Mouse (Mus musculus) Patski (cell line): ENCODE measurements around the gene Gpbp1l1. TPM values are rescaled to one million over a fixed set of nuclear protein-coding genes. Genes with fewer than 3 reads are reported as not detected.
A peak's percentile ranks its signal among the peaks of the same experiment; 100 is the strongest.

Experiments used
- ATAC-seq: fragments of 100-300 bp; one replicate; pipeline ENCODE4 v1.8.0; 2021
- CTCF ChIA-PET: fragments of 350-600 bp; sonication (Branson Sonifier 250); formaldehyde crosslinking; loops from one replicate; lab custom pipeline; 2022; ENCODE audit warnings: inconsistent platforms; lab: Charles Lee
- POLR2A ChIA-PET: fragments of 350-600 bp; sonication (Branson Sonifier 250); formaldehyde crosslinking; loops from one replicate; lab custom pipeline; 2022; ENCODE audit warnings: antibody characterized with exemption, inconsistent platforms; lab: Charles Lee
- DNase-seq: peaks from one replicate; pipeline ENCODE4 v3.0.0-alpha.2; 2011; ENCODE audit warnings: low read depth, low spot score
- H3K27me3 ChIP-seq: fragments of 371-371 bp; one replicate; pipeline ENCODE4 v1.5.1; 2021
- CTCF ChIP-seq: fragments of 100-300 bp; IDR thresholded peaks from one replicate; pipeline ENCODE4 v1.5.1; 2021
- in situ Hi-C: fragments of 300-500 bp; cut with MboI; formaldehyde crosslinking; loops from 3 replicates; pipeline ENCODE4 v1.11.1; 2018; ENCODE audit warnings: low pct_unique_long_range_greater_than_20kb, mixed read lengths
- polyA plus RNA-seq: library from polyadenylated mRNA; unstranded; gene quantifications from one replicate; pipeline ENCODE4 v1.2.3, GENCODE M21; 2021

Gene Gpbp1l1
- polyA plus RNA-seq, 1 experiment from 2014 or later: 43.9 TPM

DNA sequence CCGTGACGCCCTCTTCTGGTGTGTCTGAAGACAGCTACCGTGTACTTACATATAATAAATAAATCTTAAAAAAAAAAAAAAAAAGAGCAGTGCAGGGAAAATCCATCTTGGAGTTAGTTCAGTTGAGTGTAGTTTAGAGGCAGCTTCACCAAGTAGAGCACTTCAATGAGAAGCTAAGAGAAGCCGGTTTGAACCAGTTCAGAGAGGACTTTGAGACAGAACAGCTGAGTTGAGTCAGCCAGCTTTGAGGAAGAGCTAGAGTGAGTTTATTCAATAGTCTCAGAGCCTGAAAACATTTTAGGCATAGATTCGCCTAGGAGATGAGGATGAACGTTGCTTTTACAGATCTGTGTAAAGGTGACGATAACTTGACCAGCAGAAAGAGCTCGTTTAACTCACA is 38.3 kb downstream of the Gpbp1l1 start:
- ChIA-PET CTCF (interaction anchor here (1.8 kb wide), 1 partner anchor 253 kb away, joined by 6 read pairs; no protein-coding TSS in a partner anchor), POLR2A (no interaction called here)
- ATAC-seq (no peak), DNase-seq (no peak)
- in situ Hi-C loops: no loop called here
- TF ChIP-seq CTCF: no peak
- H3K27me3 ChIP-seq: no peaks in the 10 kb centered on the region

DNA sequence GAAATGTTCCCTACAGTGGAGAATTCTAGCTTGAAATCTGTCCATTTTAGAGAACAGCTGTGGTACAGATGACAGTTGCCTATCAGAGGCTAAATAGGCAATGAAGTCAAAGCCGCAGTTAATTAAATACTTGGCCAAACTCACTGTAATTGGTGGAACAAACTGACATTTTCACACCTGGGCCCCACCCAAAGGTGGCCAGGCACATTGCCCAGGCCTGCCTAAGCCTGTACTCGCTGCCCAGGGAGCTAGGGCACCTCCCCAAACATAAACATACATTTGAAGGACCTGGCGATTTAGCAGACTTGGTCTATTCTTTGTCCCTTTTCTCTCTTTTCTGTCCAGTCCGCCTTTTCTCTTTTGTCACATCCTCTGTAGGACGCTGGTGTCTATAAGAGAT is 38.9 kb downstream of the Gpbp1l1 start, which contains the start of gene Ccdc17:
Gene Ccdc17 (plus strand): TSS at position 276 of the 400 bp plus-strand sequence.
- no peak for ATAC-seq
- POLR2A ChIA-PET: no interaction called here
- TF ChIP-seq CTCF: no peak

GRCm38 (mm10) chr4:116596978-116597881 is 39.8 kb downstream of the Gpbp1l1 start:
- in situ Hi-C loops: no loop called here
- ChIA-PET CTCF (no interaction called here), POLR2A (interaction anchor here (0.6 kb wide), 1 partner anchor 47 kb away, joined by 4 read pairs; no protein-coding TSS in a partner anchor)
- no peak for TF ChIP-seq CTCF
- no peaks in the 10 kb centered on the region for H3K27me3 ChIP-seq
- DNase-seq (peak; percentile 64), ATAC-seq (peak; percentile 89)

More for the DNA sequence above, 38.9 kb downstream of the Gpbp1l1 start, which contains the start of gene Ccdc17:
- no peak for DNase-seq
- CTCF ChIA-PET: interaction anchor here (1.8 kb wide), 1 partner anchor 253 kb away, joined by 6 read pairs; no protein-coding TSS in a partner anchor
- H3K27me3 ChIP-seq: no peaks in the 10 kb centered on the region
- in situ Hi-C loops: no loop called here

DNA sequence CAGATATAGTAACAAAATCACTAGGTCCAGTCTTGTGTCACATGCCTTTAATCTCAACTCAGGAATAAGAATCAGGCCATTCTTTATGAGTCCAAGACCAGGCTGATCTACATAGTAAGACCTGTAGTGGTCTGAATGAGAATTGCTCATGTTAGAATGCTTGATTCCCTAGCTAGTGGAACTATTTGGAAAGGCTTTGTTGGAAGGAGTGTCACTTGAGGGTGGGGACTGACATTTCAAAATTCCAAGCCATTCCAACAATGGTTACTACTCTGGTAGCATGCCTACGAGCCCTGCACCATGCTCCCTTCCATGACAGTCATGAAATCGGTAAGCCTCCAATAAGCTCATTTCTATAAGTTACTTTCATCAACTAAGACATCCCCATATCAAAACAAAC is 55.2 kb downstream of the Gpbp1l1 start:
- H3K27me3 ChIP-seq: no peaks in the 10 kb centered on the region
- ATAC-seq (no peak), DNase-seq (no peak)
- no peak for TF ChIP-seq CTCF
- ChIA-PET POLR2A (interaction anchor here (0.6 kb wide), 1 partner anchor 32 kb away, joined by 4 read pairs; no protein-coding TSS in a partner anchor), CTCF (interaction anchor here (1.9 kb wide), 1 partner anchor 9 kb away, joined by 4 read pairs; no protein-coding TSS in a partner anchor)
- in situ Hi-C loops: no loop called here

DNA sequence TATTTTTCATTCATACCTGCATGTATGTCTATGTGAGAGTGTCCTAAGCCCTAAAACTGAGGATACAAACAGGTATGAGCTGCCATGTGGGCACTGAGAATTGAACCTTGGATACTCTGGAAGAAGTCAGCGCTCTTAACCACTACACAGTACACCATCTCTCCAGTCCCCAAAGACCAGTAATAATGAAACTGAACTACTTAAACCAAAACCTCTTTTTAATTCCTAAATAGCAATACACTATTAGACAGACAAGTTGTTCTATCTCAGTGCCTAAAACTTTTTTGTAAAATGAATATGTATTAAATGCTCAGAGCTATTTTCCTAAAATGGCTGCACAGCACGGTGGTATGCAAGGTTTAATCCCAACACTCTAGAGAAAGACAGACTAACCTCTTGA is 57.8 kb downstream of the Gpbp1l1 start:
- POLR2A ChIA-PET: no interaction called here
- H3K27me3 ChIP-seq: no peaks in the 10 kb centered on the region
- no peak for DNase-seq
- CTCF ChIA-PET: no interaction called here
- TF ChIP-seq CTCF: no peak
- no peak for ATAC-seq
- in situ Hi-C loops: no loop called here

- in situ Hi-C loops: loop anchor here (5.0 kb wide), 1 partner anchor 162 kb away; no protein-coding TSS in a partner anchor
- ChIA-PET POLR2A (no interaction called here), CTCF (interaction anchor here (1.2 kb wide), 1 partner anchor 17 kb away, joined by 3 read pairs; no protein-coding TSS in a partner anchor)
- TF ChIP-seq CTCF: no peak
- no peak for ATAC-seq
- no peak for DNase-seq
- H3K27me3 ChIP-seq: no peaks in the 10 kb centered on the region
These were observed 67.4 kb downstream of the Gpbp1l1 start for GRCm38 (mm10) chr4:116624831-116625230.

- TF ChIP-seq CTCF: peak; percentile 32
- in situ Hi-C loops: loop anchor here (5.0 kb wide), 1 partner anchor 160 kb away; no protein-coding TSS in a partner anchor
- ATAC-seq: peak; percentile 20
- no peaks in the 10 kb centered on the region for H3K27me3 ChIP-seq
- CTCF ChIA-PET: no interaction called here
- POLR2A ChIA-PET: interaction anchor here (0.6 to 1.2 kb wide), 3 partner anchors 16 to 124 kb away, joined by 3 read pairs; no protein-coding TSS in a partner anchor
- peak; percentile 41 for DNase-seq
These were observed 69.3 kb downstream of the Gpbp1l1 start for GRCm38 (mm10) chr4:116626658-116627358.

- peak; percentile 68 for DNase-seq
- TF ChIP-seq CTCF: no peak
- ATAC-seq: peak; percentile 70
- in situ Hi-C loops: loop anchor here (5.0 kb wide), 1 partner anchor 160 kb away; no protein-coding TSS in a partner anchor
- no peaks in the 10 kb centered on the region for H3K27me3 ChIP-seq
- CTCF ChIA-PET: no interaction called here
- POLR2A ChIA-PET: interaction anchor here (0.6 to 1.2 kb wide), 2 partner anchors 16 to 124 kb away, joined by 3 read pairs; no protein-coding TSS in a partner anchor
These were observed 69.9 kb downstream of the Gpbp1l1 start for GRCm38 (mm10) chr4:116627359-116627716.

DNA sequence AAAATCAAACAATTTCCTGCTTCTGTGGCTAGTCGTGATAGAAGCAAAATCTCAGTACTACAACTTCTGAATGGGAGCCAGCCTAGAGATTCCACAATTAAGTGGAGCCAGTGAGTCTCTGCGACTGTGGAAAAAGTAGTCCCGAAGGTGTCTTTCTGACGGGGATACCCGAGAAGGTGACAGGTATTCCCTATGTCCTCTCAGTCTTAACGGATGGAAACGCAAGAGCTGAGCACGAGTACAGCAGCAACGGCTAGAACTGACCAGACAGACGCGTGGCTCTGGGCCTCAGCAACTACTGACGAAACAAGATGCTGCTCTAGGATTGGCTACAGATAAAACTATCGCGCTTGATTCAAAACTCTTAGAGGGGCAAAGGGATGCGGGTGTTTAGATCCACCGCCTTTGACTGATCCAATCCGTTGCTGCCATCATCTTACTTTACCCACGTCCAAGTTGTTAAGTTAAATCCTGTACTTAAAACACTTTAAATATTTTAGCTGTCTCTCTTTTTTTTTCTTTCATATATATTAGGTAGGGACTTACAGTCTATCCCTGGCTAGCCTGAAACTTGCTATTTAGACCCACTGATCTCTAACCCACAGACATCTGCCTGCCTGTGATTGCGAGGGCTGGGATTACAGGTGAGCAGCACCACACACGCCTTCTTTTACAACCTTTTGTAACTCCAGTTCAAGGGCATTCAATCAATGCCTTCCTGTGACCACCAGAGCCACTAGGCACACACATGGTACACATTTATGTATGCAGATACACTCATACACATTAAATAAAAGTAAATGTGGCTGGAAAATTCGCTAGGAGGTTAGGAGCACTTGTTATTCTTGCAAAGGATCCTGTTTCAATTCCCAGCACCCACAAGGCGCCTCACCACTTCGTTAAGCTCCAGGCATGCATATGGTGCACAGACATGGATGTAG is 70.5 kb downstream of the Gpbp1l1 start, which contains the start of gene Nasp:
Gene Nasp (minus strand): TSS at position 220 of the 941 bp plus-strand sequence.
- ATAC-seq (peak; percentile 87), DNase-seq (peak; percentile 68)
- ChIA-PET CTCF (no interaction called here), POLR2A (interaction anchor here (1.2 kb wide), 1 partner anchor 17 kb away, joined by 3 read pairs; no protein-coding TSS in a partner anchor)
- in situ Hi-C loops: loop anchor here (5.0 kb wide), 1 partner anchor 159 kb away; no protein-coding TSS in a partner anchor
- no peaks in the 10 kb centered on the region for H3K27me3 ChIP-seq
- TF ChIP-seq CTCF: no peak
